Mouse (Mus musculus) CH12.LX (cell line): Measurements from ENCODE around the gene Ddx59.

Experiments
- CTCF ChIP-seq, 2 experiments: IDR thresholded peaks in 1 of 2; conservative IDR thresholded peaks in 1 of 2; 2 replicates each; pipeline ENCODE4 v1.5.1; 2011 to 2012; ENCODE audit warnings: low read depth in 2 of 2, low read length in 2 of 2, improper control_type of control experiment in 1 of 2, inconsistent platforms in 1 of 2, mild to moderate bottlenecking in 1 of 2, moderate library complexity in 1 of 2
- E2F4 ChIP-seq: IDR thresholded peaks from 2 replicates; pipeline ENCODE4 v1.6.1; 2011; ENCODE audit warnings: low read depth, low read length, improper control_type of control experiment; ENCODE audit not compliant: insufficient replicate concordance
- EP300 ChIP-seq: IDR thresholded peaks from 2 replicates; pipeline ENCODE4 v1.6.1; 2011; ENCODE audit warnings: low read length, improper control_type of control experiment
- POLR2A ChIP-seq: IDR thresholded peaks from 2 replicates; pipeline ENCODE4 v1.6.1; 2011; ENCODE audit warnings: low read depth, mild to moderate bottlenecking, improper control_type of control experiment, low read length
- ZNF384 ChIP-seq: IDR thresholded peaks from 2 replicates; pipeline ENCODE4 v1.6.1; 2012; ENCODE audit warnings: low read depth, low read length, improper control_type of control experiment, inconsistent platforms

DNA sequence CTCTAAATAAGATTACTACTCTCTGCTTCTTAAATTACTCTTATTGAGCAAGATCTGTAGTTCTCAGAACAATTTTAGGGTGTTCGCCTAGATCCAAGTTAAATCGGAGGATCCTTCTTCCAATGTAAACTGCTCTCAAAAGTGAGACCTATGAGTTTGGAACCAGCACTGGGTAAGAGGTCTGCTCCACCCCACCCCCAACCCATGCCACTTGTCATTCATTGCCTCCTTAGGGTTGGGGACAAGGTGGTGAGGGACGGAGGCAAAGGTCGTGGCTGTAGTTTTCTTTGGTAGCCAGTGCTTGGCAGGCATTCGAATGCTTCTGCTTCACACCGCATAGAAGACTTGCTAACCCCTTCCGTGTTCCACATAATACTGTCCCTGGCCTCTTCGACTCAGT is 34.5 kb upstream of the Ddx59 start:
- no peak for TF ChIP-seq EP300
- no peak for TF ChIP-seq POLR2A
- TF ChIP-seq E2F4 = no peak
- no peak for TF ChIP-seq CTCF (conservative IDR thresholded peaks at IDR 0.05 in 1 of 2, IDR thresholded peaks at IDR 0.05 in 1 of 2; ENCODE audit: low read depth in 2 of 2, low read length in 2 of 2)
- no peak for TF ChIP-seq ZNF384
